Mouse (Mus musculus): ENCODE data around the gene Hsd11b2.

GRCm38 (mm10) chr8:105528206-105528605 is 9.7 kb downstream of the Hsd11b2 start:
- no peak for TF ChIP-seq CTCF (IDR thresholded peaks at IDR 0.05; ENCODE audit: low read depth)
- TF ChIP-seq EP300 (IDR thresholded peaks at IDR 0.05; ENCODE audit: low read depth), result no peak
